Comparison of ENCODE assay signal across 8 mouse cellular contexts in genomic region chr15:66475941-66476391, GRCm38 (mm10). TPM values are rescaled to one million over a fixed set of nuclear protein-coding genes. Genes with fewer than 3 reads are reported as not detected.
DNase-seq lines count a peak whose midpoint lies in the region; ATAC-seq lines count a peak whose summit lies in the region.

No protein-coding gene starts in this region.

- no peaks in the 10 kb centered on the region for H3K36me3 ChIP-seq in heart, embryonic 10.5 days
- no peaks in the 10 kb centered on the region for H3K36me3 ChIP-seq in hindbrain, embryonic 10.5 days
- no peaks in the 10 kb centered on the region for H3K36me3 ChIP-seq in midbrain, embryonic 16.5 days (ENCODE audit: control insufficient read depth, insufficient read depth, low read length)

- no peaks in the 10 kb centered on the region for H3K4me1 ChIP-seq in heart, embryonic 10.5 days
- no peaks in the 10 kb centered on the region for H3K4me1 ChIP-seq in hindbrain, embryonic 10.5 days (replicated peaks)
- no peaks in the 10 kb centered on the region for H3K4me1 ChIP-seq in midbrain, embryonic 16.5 days (ENCODE audit: control insufficient read depth, insufficient read depth, low read length)

- H3K9ac ChIP-seq in midbrain, embryonic 16.5 days (ENCODE audit: low read depth, low read length) = no peak overlapping the region

- no peak overlapping the region; the same call in 1 of the 2 replicates for H3K4me2 ChIP-seq in midbrain, embryonic 16.5 days (ENCODE audit: low read length)

- H3K9me3 ChIP-seq in heart, embryonic 10.5 days = no peaks in the 10 kb centered on the region
- no peaks in the 10 kb centered on the region for H3K9me3 ChIP-seq in hindbrain, embryonic 10.5 days
- no peaks in the 10 kb centered on the region for H3K9me3 ChIP-seq in midbrain, embryonic 16.5 days (replicated peaks; ENCODE audit: control insufficient read depth, low read length, poor library complexity, severe bottlenecking)

- WGBS in heart, embryonic 10.5 days = 12% methylated on average over 5 of the region's 5 CpGs
- 16% methylated on average over 5 of the region's 5 CpGs for WGBS in hindbrain, embryonic 10.5 days
- 15% methylated on average over 5 of the region's 5 CpGs for WGBS in midbrain, embryonic 16.5 days

- H3K4me3 ChIP-seq in heart, embryonic 10.5 days = no peak overlapping the region
- no peak overlapping the region for H3K4me3 ChIP-seq in hindbrain, embryonic 10.5 days
- no peak overlapping the region for H3K4me3 ChIP-seq in midbrain, embryonic 16.5 days (ENCODE audit: low read depth, low read length)

- ATAC-seq in midbrain, embryonic 16.5 days = peak; percentile 79

- peak; percentile 25 to 52 for DNase-seq in heart, adult 18-20 months
- DNase-seq in heart, embryonic 10.5 days (ENCODE audit: low spot score) = no peak
- DNase-seq in WW6 (ENCODE audit: low read depth, low spot score) = peak; percentile 26
- DNase-seq in embryo, embryonic 11.5 days (ENCODE audit: low read depth, low spot score) = peak; percentile 40
- DNase-seq in hindbrain, embryonic 10.5 days (ENCODE audit: low spot score) = peak; percentile 9
- DNase-seq in layer of hippocampus, postnatal 14 days (ENCODE audit: low spot score in 2 of 2) = peak; percentile 70 to 73
- peak; percentile 90 for DNase-seq in thymus, postnatal 0 days (ENCODE audit: low spot score)

- H3K27me3 ChIP-seq in heart, embryonic 10.5 days (ENCODE audit: insufficient read depth, poor library complexity, severe bottlenecking) = no peaks in the 10 kb centered on the region
- H3K27me3 ChIP-seq in hindbrain, embryonic 10.5 days (ENCODE audit: insufficient read depth, poor library complexity, severe bottlenecking) = no peaks in the 10 kb centered on the region
- no peaks in the 10 kb centered on the region for H3K27me3 ChIP-seq in midbrain, embryonic 16.5 days (ENCODE audit: control insufficient read depth, insufficient read depth, low read depth, low read length)

- no peak overlapping the region for H3K27ac ChIP-seq in heart, embryonic 10.5 days
- no peak overlapping the region for H3K27ac ChIP-seq in hindbrain, embryonic 10.5 days
- no peak overlapping the region for H3K27ac ChIP-seq in midbrain, embryonic 16.5 days (ENCODE audit: low read length)

RNA-seq across cellular contexts. Expression of gene Lrrc6, which starts 24.7 kb away (rescaled TPM):
- total RNA-seq in heart, adult 18-20 months (2021) = not detected
- 0.06 and 0.09 TPM in 2 replicates for polyA plus RNA-seq in heart, embryonic 10.5 days (2016; fragmentation: Nextera tagmentation; extraction: Ambion mirVana)
- 0.20 and 0.60 TPM in 2 replicates for polyA plus RNA-seq in hindbrain, embryonic 10.5 days (2016; fragmentation: Nextera tagmentation; extraction: Ambion mirVana)
- 1 to 10 TPM; 2.2 to 2.6 TPM for total RNA-seq in layer of hippocampus, postnatal 14 days (2021)
- 1.7 and 2.9 TPM in 2 replicates for polyA plus RNA-seq in midbrain, embryonic 16.5 days (2015; fragmentation: Nextera tagmentation; extraction: Ambion mirVana)
- 0.21 and 0.23 TPM in 2 replicates for polyA plus RNA-seq in thymus, postnatal 0 days (2015; fragmentation: Nextera tagmentation; extraction: Ambion mirVana)
